Mouse (Mus musculus) liver, adult 2 months (tissue): ENCODE measurements at regions not wholly inside any gene's neighbourhood (a gene's known extent, or its start where the extent isn't known, plus 50 kb on each side); places are given as distances from the start of the nearest gene placed in this dataset.

Experiments
- CTCF ChIP-seq: fragments of 200-500 bp; IDR thresholded peaks from 2 replicates; pipeline ENCODE4 v1.5.1; 2011; ENCODE audit warnings: low read depth, low read length, control low read depth
- POLR2A ChIP-seq: fragments of 200-500 bp; IDR thresholded peaks from 2 replicates; pipeline ENCODE4 v1.6.1; 2011; ENCODE audit warnings: low read length, control low read depth; ENCODE audit not compliant: insufficient read depth; ENCODE audit errors: extremely low read depth

DNA sequence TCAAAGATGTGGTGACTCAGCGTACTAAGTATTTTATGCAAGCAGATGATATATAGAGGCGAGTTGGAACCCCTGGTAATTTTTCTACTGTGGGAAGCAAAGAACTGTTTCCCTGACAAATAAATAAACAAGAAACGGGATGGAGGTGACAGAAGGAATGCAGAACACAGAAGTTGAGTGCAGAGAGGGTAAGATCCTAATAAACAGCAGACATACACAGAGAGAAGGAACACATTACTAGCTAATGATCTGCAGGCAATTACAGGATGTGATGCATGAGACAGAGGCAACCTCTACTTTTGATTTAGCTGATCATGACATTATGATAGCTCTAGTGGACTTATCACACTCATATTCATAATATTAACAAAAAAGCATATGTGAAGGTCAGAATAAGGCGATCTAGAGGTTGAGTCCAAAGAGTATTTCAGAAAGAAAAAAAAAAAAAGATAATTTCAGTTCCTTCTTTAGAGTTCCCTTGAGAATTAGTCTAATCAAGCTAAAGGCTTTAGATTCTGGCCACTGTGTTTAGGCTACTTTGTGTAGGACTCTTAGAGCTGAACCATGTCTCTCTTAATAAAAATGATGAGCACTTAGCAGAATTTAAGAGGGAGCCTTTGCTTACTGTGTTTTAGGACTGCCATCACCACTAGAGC, 115.9 kb upstream of the Cadps start:
- TF ChIP-seq CTCF (no peak), POLR2A (no peak)
